Mouse (Mus musculus) spleen, adult 2 months (tissue): Measurements from ENCODE around the gene Naxd.

Experiments used
- CTCF ChIP-seq: fragments of 200-500 bp; IDR thresholded peaks from 2 replicates; pipeline ENCODE4 v1.5.1; 2011; ENCODE audit warnings: mild to moderate bottlenecking, inconsistent platforms; ENCODE audit not compliant: insufficient read depth, insufficient read length, insufficient replicate concordance; ENCODE audit errors: extremely low read depth
- POLR2A ChIP-seq: fragments of 200-500 bp; IDR thresholded peaks from 2 replicates; pipeline ENCODE4 v1.6.1; 2011; ENCODE audit warnings: low read depth, low read length, inconsistent platforms

DNA sequence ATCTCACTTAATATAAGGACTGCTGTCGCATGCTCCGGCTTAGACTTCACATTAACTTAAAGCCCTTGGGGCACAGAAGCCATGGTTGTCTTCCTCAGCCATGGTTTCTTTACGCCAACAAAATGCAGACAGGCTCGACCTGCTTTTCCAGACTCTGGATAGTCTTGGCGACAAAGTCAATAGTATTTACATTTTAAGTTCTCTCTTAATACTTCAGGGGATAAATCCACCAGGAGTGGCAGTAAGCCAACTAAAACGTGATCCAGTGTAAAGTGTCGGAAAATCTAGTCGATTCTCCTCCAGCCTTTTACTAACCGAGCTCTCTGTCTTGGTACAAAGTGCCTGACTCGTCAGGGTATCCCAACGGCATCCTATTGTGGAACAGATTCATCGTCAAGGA, 975 bp downstream of the Naxd start:
- no peak for TF ChIP-seq CTCF
- TF ChIP-seq POLR2A = no peak
